Mouse (Mus musculus): Measurements from ENCODE around the gene Myo1e.

GRCm38 (mm10) chr9:70331727-70332335, 124.7 kb downstream of the Myo1e start:
- TF ChIP-seq GATA1 (IDR thresholded peaks at IDR 0.05; ENCODE audit: borderline replicate concordance, low read length) (no peak), CTCF (IDR thresholded peaks at IDR 0.05; ENCODE audit: low read depth, low read length) (no peak), POLR2AphosphoS5 (IDR thresholded peaks at IDR 0.05; ENCODE audit: insufficient replicate concordance, low read depth, low read length) (no peak)

Measured in G1E (cell line).